Mouse (Mus musculus): Measurements from ENCODE around the gene Olfr1257.

- TF ChIP-seq EP300 (IDR thresholded peaks at IDR 0.05; ENCODE audit: low read depth) (no peak), CTCF (IDR thresholded peaks at IDR 0.05; ENCODE audit: low read depth) (no peak)
Measured at GRCm38 (mm10) chr2:89841455-89841854, 36.8 kb upstream of the Olfr1257 start, which contains the start of gene Olfr1256.
